Mouse (Mus musculus): ENCODE results near the gene Npat.

The Npat gene

DNA sequence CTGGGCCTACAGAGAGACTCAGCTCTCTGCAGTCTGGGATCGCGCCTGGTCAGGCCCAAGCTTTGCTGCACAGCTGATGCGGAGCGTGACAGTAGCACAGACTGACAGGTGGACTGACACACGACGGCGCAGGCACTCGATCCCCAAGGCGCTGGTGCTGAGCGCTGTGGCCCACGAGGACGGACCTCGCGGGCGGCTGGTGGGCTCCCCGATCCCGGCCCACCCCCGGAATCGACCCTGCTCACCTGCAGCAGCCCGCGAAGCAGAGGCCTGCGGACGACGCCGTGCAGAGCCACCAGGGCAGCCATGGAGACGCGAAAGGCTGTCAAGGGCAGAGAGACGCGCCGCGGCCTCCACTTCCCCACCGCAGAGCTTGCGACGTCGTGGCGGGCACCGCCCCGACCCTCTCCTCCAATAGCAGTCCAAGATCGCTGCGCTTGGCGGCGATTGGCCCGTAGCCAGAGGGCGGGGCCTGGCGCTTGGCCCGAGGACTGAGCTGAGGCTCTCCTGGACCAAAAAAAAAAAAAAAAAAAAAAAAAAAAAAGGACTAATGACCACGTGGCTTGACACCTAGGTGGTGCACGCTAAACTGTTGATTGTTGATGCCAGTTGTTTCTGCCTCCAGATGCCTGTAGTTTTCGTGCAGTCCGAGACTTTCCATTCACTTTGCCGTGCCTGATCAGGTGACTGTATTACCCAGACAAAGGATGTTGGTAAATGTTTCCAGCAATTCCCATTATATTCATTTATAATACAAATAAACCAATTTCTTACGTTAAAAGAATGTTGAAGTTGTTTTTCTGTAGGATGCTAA, 73.3 kb downstream of the Npat start, which contains the start of gene Acat1:
Gene Acat1 (minus strand): TSS at position 415 of the 814 bp plus-strand sequence.
- DNase-seq (ENCODE audit: low spot score in 2 of 2), result peak; percentile 87 to 90

DNA sequence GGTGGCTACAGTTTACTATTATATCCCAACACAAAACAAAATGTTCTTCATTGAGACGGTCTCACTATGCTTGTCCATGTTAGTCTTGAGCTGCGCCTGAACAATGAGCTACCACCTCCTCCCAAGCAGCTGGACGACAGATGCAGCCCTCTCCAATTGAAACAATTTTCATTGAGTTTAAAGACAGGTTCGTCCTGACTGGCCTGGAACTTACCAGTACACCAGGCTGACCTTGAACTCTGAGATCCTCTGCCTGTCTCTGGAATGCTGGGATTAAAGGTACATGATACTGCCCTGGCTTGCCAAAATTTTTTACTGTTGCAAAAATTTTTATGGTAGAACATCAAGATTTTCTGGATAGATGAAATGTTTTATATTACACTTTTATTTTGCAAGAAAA, 77.4 kb downstream of the Npat start:
- no peak for DNase-seq (ENCODE audit: low spot score in 2 of 2)

DNA sequence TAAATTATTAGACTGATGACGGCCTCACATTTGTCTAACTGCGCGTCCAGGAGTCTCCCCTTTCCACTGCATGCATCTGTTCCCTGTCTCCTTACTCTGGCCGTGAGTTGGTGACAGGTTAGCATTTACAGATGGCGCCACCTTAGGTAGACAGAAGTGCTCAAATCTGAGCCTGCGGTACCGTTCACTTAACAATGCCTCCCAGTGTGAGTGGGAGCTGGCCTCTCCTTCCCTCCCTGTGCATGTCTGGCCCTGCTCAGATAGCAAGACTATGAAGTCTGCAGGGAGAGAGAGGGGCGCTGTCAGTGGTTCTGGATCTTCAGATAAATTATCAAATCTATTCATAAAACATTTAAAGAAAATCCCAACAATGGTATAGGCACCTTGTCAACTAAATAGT, 78.4 kb downstream of the Npat start:
- no peak for DNase-seq (ENCODE audit: low spot score in 2 of 2)
